Mouse (Mus musculus): ENCODE measurements around the gene Gast. TPM values are rescaled to one million over a fixed set of nuclear protein-coding genes. Genes with fewer than 3 reads are reported as not detected.

Gast gene
- total RNA-seq, 1 experiment from 2014 or later: not detected

Other genes starting within 250 kb of the Gast start
- not detected in 2 replicates for gene Krt32, start 246.2 kb upstream of the Gast start, total RNA-seq (2017)
- gene Krt35, start 238.2 kb upstream of the Gast start, total RNA-seq (2017): not detected in 2 replicates
- not detected in 2 replicates for gene Krt36, start 228.8 kb upstream of the Gast start, total RNA-seq (2017)
- 15.4 and 23.3 TPM in 2 replicates for gene Krt13, start 212.8 kb upstream of the Gast start, total RNA-seq (2017)
- gene Krt15, start 198.5 kb upstream of the Gast start, total RNA-seq (2017): 1.4 and 2.3 TPM in 2 replicates
- gene Krt19, start 185.7 kb upstream of the Gast start, total RNA-seq (2017): 0.74 and 4.9 TPM in 2 replicates
- not detected in 2 replicates for gene Krt9, start 141.2 kb upstream of the Gast start, total RNA-seq (2017)
- gene Krt14, start 126.9 kb upstream of the Gast start, total RNA-seq (2017): not detected in 2 replicates
- 0.25 TPM in 1 of 2 replicates, not detected in the other for gene Krt16, start 85.5 kb upstream of the Gast start, total RNA-seq (2017)
- not detected in 2 replicates for gene Krt17, start 73.4 kb upstream of the Gast start, total RNA-seq (2017)
- not detected in 2 replicates for gene Krt42, start 64.5 kb upstream of the Gast start, total RNA-seq (2017)
- 734 and 752 TPM in 2 replicates for gene Eif1, start 14.5 kb upstream of the Gast start, total RNA-seq (2017)
- gene Hap1, start 21.7 kb downstream of the Gast start, total RNA-seq (2017): 0.70 and 0.74 TPM in 2 replicates
- 2.0 and 3.0 TPM in 2 replicates for gene Jup, start 63.4 kb downstream of the Gast start, total RNA-seq (2017)
- gene P3h4, start 80.4 kb downstream of the Gast start, total RNA-seq (2017): not detected in 2 replicates
- gene Fkbp10, start 81.3 kb downstream of the Gast start, total RNA-seq (2017): not detected in 2 replicates
- 20.9 and 30.9 TPM in 2 replicates for gene Nt5c3b, start 107.4 kb downstream of the Gast start, total RNA-seq (2017)
- 1.0 TPM in 1 of 2 replicates, not detected in the other for gene Klhl10, start 107.5 kb downstream of the Gast start, total RNA-seq (2017)
- gene Klhl11, start 138.3 kb downstream of the Gast start, total RNA-seq (2017): 16.7 and 21.9 TPM in 2 replicates
- 86.6 and 88.5 TPM in 2 replicates for gene Acly, start 193.6 kb downstream of the Gast start, total RNA-seq (2017)
- gene Ttc25, start 211.2 kb downstream of the Gast start, total RNA-seq (2017): 1.0 and 1.1 TPM in 2 replicates
- gene Cnp, start 240.5 kb downstream of the Gast start, total RNA-seq (2017): 87.3 and 99.3 TPM in 2 replicates

Measured in neutrophil, adult 5-6 weeks (primary cell).